In the genomic region with DNA sequence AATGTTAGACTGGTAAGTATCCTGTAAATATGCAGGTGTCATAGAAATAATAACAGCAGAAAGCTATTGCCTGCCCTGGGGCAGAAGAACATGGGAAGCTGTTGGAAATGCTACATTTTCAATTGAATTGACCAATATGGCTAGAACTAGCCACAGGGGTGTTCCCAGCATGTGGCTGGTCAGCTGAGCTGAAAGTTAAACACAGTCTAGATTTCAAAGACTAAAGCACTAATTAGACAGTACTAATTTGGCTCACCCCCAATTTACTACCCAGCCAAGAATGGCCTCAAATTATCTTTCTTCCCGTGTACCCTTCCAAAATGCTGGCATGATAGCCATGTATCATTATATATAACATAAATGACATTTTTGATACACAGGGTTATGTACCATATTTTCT, we compare ENCODE assay signal across 24 mouse cellular contexts.
"Had no signal": no experiment of that assay in that cellular context is flagged by ENCODE, and none has a peak within 500 bp of the region (broad histone marks: within the 10 kb centered on the region; RNA-seq: fewer than 3 reads in every experiment).

No protein-coding gene starts in this region.

- ATAC-seq: liver, embryonic 12.5 days; midbrain, embryonic 13.5 days had no signal

- H3K27me3 ChIP-seq: limb, embryonic 12.5 days; limb, embryonic 15.5 days; liver, embryonic 12.5 days; liver, embryonic 15.5 days; lung, embryonic 15.5 days; megakaryocyte, embryonic 14.5 days; midbrain, embryonic 13.5 days; neural tube, embryonic 12.5 days; neural tube, embryonic 15.5 days had no signal

- H3K4me2 ChIP-seq: limb, embryonic 12.5 days; limb, embryonic 15.5 days; liver, embryonic 12.5 days; liver, embryonic 15.5 days; lung, embryonic 15.5 days; midbrain, embryonic 13.5 days; neural tube, embryonic 12.5 days; neural tube, embryonic 15.5 days had no signal

- H3K4me3 ChIP-seq: layer of hippocampus, adult 2 months; limb, embryonic 12.5 days; limb, embryonic 15.5 days; liver, embryonic 12.5 days; liver, embryonic 15.5 days; lung, embryonic 15.5 days; midbrain, embryonic 10.5 days; midbrain, embryonic 13.5 days; neural tube, embryonic 12.5 days; neural tube, embryonic 15.5 days had no signal

- DNase-seq: kidney, postnatal 25 days; layer of hippocampus, adult 9-11 months; lung, adult 18-20 months; lung, postnatal 10 days; lung, postnatal 36 days; right cerebral cortex, adult 18-20 months; right cerebral cortex, postnatal 14 days; right cerebral cortex, postnatal 4 days; thymus, adult 2 months; thymus, postnatal 14 days; thymus, postnatal 4 days had no signal

- H3K9me3 ChIP-seq: limb, embryonic 12.5 days; limb, embryonic 15.5 days; liver, embryonic 12.5 days; liver, embryonic 15.5 days; lung, embryonic 15.5 days; midbrain, embryonic 10.5 days; midbrain, embryonic 13.5 days; neural tube, embryonic 12.5 days; neural tube, embryonic 15.5 days had no signal

- H3K4me1 ChIP-seq: limb, embryonic 12.5 days; limb, embryonic 15.5 days; liver, embryonic 12.5 days; liver, embryonic 15.5 days; lung, embryonic 15.5 days; neural tube, embryonic 12.5 days; neural tube, embryonic 15.5 days had no signal

- H3K27ac ChIP-seq: kidney, postnatal 0 days; layer of hippocampus, adult 2 months; limb, embryonic 12.5 days; limb, embryonic 15.5 days; liver, embryonic 12.5 days; liver, embryonic 15.5 days; lung, embryonic 15.5 days; midbrain, embryonic 10.5 days; midbrain, embryonic 13.5 days; neural tube, embryonic 12.5 days; neural tube, embryonic 15.5 days; stomach, postnatal 0 days had no signal

- H3K36me3 ChIP-seq: limb, embryonic 12.5 days; limb, embryonic 15.5 days; liver, embryonic 12.5 days; liver, embryonic 15.5 days; lung, embryonic 15.5 days; midbrain, embryonic 10.5 days; midbrain, embryonic 13.5 days; neural tube, embryonic 12.5 days; neural tube, embryonic 15.5 days had no signal

- H3K9ac ChIP-seq: limb, embryonic 12.5 days; limb, embryonic 15.5 days; liver, embryonic 12.5 days; liver, embryonic 15.5 days; lung, embryonic 15.5 days; midbrain, embryonic 13.5 days; neural tube, embryonic 12.5 days; neural tube, embryonic 15.5 days had no signal
